Mouse (Mus musculus): ENCODE measurements at regions not wholly inside any gene's neighbourhood (a gene's known extent, or its start where the extent isn't known, plus 50 kb on each side); places are given as distances from the start of the nearest gene placed in this dataset.

GRCm38 (mm10) chr3:144079960-144080359, 125.1 kb downstream of the Lmo4 start:
- TF ChIP-seq CTCF (IDR thresholded peaks at IDR 0.05; ENCODE audit: low read depth) (no peak), EP300 (IDR thresholded peaks at IDR 0.05; ENCODE audit: low read depth) (no peak)
